Mouse (Mus musculus): ENCODE results near the gene Svep1. TPM values are rescaled to one million over a fixed set of nuclear protein-coding genes. Genes with fewer than 3 reads are reported as not detected.

Gene Svep1
- polyA plus RNA-seq, 1 experiment from 2014 or later = 10.9 TPM

DNA sequence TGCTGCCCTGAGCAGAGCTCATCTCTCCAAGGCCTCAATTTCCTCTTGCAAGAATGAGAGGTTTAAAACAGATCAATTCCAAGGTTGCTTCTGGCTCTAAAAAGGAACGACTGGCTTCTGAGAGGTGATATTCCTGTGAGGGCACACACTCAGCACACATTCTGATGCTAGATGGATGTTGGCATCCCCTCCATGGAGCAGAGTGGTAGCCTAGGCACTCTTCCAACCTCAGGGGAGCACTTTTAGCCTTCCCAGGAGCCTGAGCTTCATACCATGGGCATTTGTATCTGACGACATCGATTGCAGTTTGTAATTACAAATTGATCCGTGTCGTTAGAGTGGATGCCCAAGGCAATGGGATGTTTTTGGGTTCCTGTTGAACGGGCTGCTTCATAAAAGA lies 33.3 kb downstream of the Svep1 start:
- no peak for ATAC-seq (ENCODE audit: insufficient number of reproducible peaks, low FRiP score, low TSS enrichment, low read depth)

DNA sequence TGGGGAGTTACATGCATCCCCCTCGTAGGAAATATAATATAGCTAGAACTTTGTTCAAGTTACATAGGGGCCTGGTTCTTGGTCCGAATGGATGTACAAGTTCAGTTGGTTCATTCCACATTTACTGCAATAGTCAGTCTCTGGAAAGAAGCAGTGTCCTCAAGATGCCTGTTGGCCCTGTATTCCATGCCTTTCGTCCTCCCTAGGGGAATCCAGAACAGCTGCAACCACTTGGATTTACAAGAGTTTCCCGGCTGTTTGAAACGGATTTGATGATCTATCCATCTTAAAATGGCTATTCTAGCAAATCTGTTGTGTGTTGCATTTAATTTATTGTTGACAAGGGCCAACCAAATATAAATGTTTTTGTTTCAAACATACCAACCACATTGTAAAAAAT lies 36.2 kb downstream of the Svep1 start:
- Histone ChIP-seq H3K9ac (no peak overlapping the region), H3K27ac (replicated peaks) (peak overlapping the region; percentile 11; the same call in 1 of the 2 replicates), H3K36me3 (no peaks in the 10 kb centered on the region), H3K9me3 (replicated peaks) (no peaks in the 10 kb centered on the region), H3K4me2 (replicated peaks) (no peak overlapping the region), H3K27me3 (no peaks in the 10 kb centered on the region), H3K4me3 (replicated peaks) (no peak overlapping the region), H3K4me1 (0 out of 2 replicates have a peak, but pooled peaks cover 3% of the 10 kb centered on the region)
- no peak for ATAC-seq (ENCODE audit: insufficient number of reproducible peaks, low FRiP score, low TSS enrichment, low read depth)
- 38% methylated on average over 5 of the region's 5 CpGs for WGBS

More for the DNA sequence above, 33.3 kb downstream of the Svep1 start:
- no peak overlapping the region for H3K4me2 ChIP-seq (replicated peaks)
- H3K9me3 ChIP-seq (replicated peaks) = no peaks in the 10 kb centered on the region
- no peaks in the 10 kb centered on the region for H3K27me3 ChIP-seq
- H3K9ac ChIP-seq = no peak overlapping the region
- H3K27ac ChIP-seq (replicated peaks) = no peak overlapping the region
- no peak overlapping the region for H3K4me3 ChIP-seq (replicated peaks)
- 52% methylated on average over 6 of the region's 6 CpGs for WGBS
- H3K36me3 ChIP-seq = peaks cover 7% of the 10 kb centered on the region; the same call in 1 of the 2 replicates
- 0 out of 2 replicates have a peak, but pooled peaks cover 3% of the 10 kb centered on the region for H3K4me1 ChIP-seq

DNA sequence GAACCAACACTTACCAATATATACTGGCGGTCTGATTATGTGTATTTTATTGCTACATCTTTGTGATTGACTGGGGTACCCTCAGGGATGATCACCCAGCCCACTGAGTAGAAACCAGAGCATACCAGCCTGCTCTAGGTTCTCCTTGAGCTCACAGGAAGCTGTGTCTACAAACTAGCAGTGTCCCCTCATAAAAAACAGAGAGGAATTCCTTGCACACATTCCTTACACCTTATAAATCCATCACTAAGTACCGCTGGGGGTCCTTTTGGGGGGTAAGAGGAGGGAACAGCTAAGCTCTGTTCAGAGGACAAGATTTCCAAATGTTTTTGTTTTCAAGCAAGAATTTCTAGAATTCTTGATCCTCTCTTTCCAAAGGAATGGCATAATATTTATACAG lies 36.7 kb downstream of the Svep1 start:
- Histone ChIP-seq H3K9ac (no peak overlapping the region), H3K27me3 (no peaks in the 10 kb centered on the region), H3K4me2 (replicated peaks) (no peak overlapping the region), H3K9me3 (replicated peaks) (no peaks in the 10 kb centered on the region), H3K4me1 (0 out of 2 replicates have a peak, but pooled peaks cover 3% of the 10 kb centered on the region), H3K36me3 (no peaks in the 10 kb centered on the region), H3K27ac (replicated peaks) (peak overlapping the region; percentile 11; the same call in 1 of the 2 replicates), H3K4me3 (replicated peaks) (no peak overlapping the region)
- WGBS = 67% methylated on average over 2 of the region's 2 CpGs
- no peak for ATAC-seq (ENCODE audit: insufficient number of reproducible peaks, low FRiP score, low TSS enrichment, low read depth)

DNA sequence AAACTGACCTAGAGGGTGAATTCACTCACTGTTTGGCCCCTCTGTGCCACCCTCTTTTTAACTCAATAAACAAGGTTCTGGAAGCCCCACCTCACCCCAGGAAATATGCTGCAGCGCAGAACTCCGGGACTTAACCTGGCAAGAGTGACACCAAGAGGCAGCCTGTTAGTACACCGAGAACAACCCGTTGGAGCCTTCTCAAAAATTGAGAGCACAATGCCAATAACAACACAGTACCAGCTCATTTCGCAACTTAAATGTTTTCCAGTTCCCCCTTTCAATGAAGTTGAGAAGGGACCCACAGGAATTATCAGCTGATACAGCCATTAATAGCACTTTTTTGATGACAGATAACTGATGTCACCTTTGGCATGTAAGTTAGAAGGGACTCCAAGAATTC lies 38.3 kb downstream of the Svep1 start:
- Histone ChIP-seq H3K36me3 (no peaks in the 10 kb centered on the region), H3K4me1 (0 out of 2 replicates have a peak, but pooled peaks cover 3% of the 10 kb centered on the region), H3K27me3 (no peaks in the 10 kb centered on the region), H3K4me3 (replicated peaks) (no peak overlapping the region), H3K9me3 (replicated peaks) (no peaks in the 10 kb centered on the region), H3K4me2 (replicated peaks) (no peak overlapping the region), H3K9ac (no peak overlapping the region), H3K27ac (replicated peaks) (no peak overlapping the region)
- WGBS = 72% methylated on average over 5 of the region's 5 CpGs
- ATAC-seq (ENCODE audit: insufficient number of reproducible peaks, low FRiP score, low TSS enrichment, low read depth) = no peak

DNA sequence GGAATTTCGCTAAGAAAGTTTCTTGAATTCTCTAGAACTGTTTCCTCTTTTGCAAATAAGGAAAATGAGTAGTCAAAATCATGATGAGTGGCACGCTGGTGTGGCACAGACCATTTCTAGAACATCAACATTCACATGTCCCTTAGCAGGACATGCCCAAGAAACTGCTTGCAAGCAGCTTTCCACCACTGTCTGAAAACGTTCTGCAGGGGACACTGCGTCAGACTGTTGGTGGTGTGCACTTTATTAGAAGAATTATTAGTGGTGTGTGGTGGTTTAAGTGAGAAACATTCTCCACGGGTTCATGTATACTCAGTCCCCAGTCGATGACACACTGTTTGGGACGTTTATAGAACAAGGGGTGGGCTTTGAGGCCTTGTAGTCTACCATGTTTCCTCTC lies 40.9 kb downstream of the Svep1 start:
- Histone ChIP-seq H3K9ac (no peak overlapping the region), H3K4me2 (replicated peaks) (no peak overlapping the region), H3K27me3 (no peaks in the 10 kb centered on the region), H3K4me3 (replicated peaks) (no peak overlapping the region), H3K9me3 (replicated peaks) (no peaks in the 10 kb centered on the region), H3K27ac (replicated peaks) (no peak overlapping the region), H3K4me1 (0 out of 2 replicates have a peak, but pooled peaks cover 3% of the 10 kb centered on the region), H3K36me3 (no peaks in the 10 kb centered on the region)
- 76% methylated on average over 7 of the region's 7 CpGs for WGBS
- ATAC-seq (ENCODE audit: insufficient number of reproducible peaks, low FRiP score, low TSS enrichment, low read depth) = no peak

DNA sequence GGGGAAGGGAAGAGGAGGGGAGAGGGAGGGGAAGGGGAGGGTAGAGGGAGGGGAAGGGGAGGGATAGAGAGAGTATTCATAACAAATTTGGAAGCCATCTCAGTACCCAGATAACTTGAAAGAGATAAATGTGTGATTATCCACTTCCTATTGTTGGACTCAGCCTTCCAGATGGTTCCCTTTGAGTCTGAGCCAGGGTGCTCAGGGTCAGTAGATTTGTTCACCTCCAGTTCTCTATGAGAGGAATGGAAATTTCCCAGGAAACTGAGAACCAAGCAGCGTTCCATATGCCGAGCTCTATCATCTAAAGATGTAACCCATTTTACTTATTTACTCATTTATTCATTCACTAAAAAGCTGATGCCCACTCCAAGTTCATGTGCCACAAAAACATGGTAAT lies 44.8 kb downstream of the Svep1 start:
- WGBS = 74% methylated on average over 2 of the region's 2 CpGs
- H3K27me3 ChIP-seq = no peaks in the 10 kb centered on the region
- H3K9me3 ChIP-seq (replicated peaks) = no peaks in the 10 kb centered on the region
- H3K27ac ChIP-seq (replicated peaks) = no peak overlapping the region
- H3K4me1 ChIP-seq = no peaks in the 10 kb centered on the region
- H3K9ac ChIP-seq = no peak overlapping the region
- H3K4me3 ChIP-seq (replicated peaks) = no peak overlapping the region
- no peak overlapping the region for H3K4me2 ChIP-seq (replicated peaks)
- ATAC-seq (ENCODE audit: insufficient number of reproducible peaks, low FRiP score, low TSS enrichment, low read depth) = no peak
- no peaks in the 10 kb centered on the region for H3K36me3 ChIP-seq

DNA sequence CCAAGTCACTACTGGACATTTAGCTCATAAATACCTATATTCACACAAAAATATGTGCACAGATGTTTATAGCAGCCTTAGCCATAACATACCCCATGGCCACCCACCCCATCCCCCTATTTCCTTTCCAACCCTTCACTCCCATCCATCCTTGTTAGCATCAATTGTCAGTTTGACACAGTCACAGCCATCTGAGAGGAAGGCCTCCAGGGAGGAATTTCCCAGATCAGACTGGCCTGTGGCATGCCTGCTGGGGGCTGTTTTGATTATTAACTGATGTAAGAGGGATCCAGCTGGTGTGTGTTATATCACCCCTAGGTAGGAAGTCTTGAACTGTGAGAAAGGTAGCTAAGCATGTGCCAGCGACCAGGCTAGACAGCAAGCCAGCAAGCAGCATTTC lies 47.1 kb downstream of the Svep1 start:
- H3K4me2 ChIP-seq (replicated peaks) = no peak overlapping the region
- no peak for ATAC-seq (ENCODE audit: insufficient number of reproducible peaks, low FRiP score, low TSS enrichment, low read depth)
- H3K4me3 ChIP-seq (replicated peaks) = no peak overlapping the region
- no peaks in the 10 kb centered on the region for H3K27me3 ChIP-seq
- 30% methylated on average over 1 of the region's 1 CpGs for WGBS
- H3K36me3 ChIP-seq = no peaks in the 10 kb centered on the region
- no peaks in the 10 kb centered on the region for H3K4me1 ChIP-seq
- H3K9me3 ChIP-seq (replicated peaks) = no peaks in the 10 kb centered on the region
- H3K27ac ChIP-seq (replicated peaks) = no peak overlapping the region
- H3K9ac ChIP-seq = no peak overlapping the region

DNA sequence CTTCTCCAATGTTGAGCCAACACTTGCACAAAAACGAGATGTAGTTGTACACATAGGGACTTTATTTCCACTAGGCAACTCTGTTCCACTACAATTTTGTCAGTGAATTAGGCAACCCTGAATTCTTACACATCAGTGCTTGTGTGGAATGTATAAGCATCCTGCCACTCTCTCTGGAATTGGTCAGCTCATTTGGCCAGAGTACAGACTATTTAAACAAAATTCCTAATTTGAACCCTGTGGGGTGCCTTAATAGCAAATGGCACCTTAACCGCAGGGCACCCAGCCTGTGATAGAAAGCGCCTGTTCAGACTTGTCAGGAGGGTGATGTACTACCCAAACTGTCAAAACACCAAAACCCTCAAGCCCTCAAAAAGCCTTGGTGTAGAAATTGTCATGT lies 56.4 kb downstream of the Svep1 start:
- Histone ChIP-seq H3K27ac (replicated peaks) (no peak overlapping the region), H3K27me3 (no peaks in the 10 kb centered on the region), H3K4me3 (replicated peaks) (no peak overlapping the region), H3K36me3 (no peaks in the 10 kb centered on the region), H3K9me3 (replicated peaks) (no peaks in the 10 kb centered on the region), H3K4me2 (replicated peaks) (no peak overlapping the region), H3K4me1 (no peaks in the 10 kb centered on the region), H3K9ac (no peak overlapping the region)
- WGBS = 57% methylated on average over 3 of the region's 3 CpGs
- no peak for ATAC-seq (ENCODE audit: insufficient number of reproducible peaks, low FRiP score, low TSS enrichment, low read depth)

DNA sequence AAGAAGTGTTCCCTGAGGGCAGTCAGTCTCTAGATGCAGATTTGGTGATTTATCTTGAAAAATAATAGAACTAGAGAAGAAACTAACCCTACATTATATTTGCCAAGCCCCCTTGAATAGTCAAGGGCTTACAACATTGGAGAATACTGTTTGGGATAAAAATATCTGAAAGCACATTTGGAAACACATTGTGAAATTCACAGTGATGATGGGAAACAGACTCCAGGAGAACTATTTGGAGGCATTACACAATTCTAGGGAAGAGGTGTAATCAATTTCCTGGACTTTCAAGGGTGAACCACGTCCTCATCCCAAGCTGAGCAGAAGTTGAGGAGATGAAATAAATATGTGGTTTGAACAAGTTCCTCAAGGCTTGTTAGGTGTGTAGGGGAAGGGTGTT lies 57.5 kb downstream of the Svep1 start:
- no peaks in the 10 kb centered on the region for H3K27me3 ChIP-seq
- no peak overlapping the region for H3K4me3 ChIP-seq (replicated peaks)
- no peak overlapping the region for H3K4me2 ChIP-seq (replicated peaks)
- H3K9me3 ChIP-seq (replicated peaks) = no peaks in the 10 kb centered on the region
- no peak overlapping the region for H3K27ac ChIP-seq (replicated peaks)
- WGBS = 35% methylated on average over 1 of the region's 1 CpGs
- no peaks in the 10 kb centered on the region for H3K4me1 ChIP-seq
- H3K36me3 ChIP-seq = no peaks in the 10 kb centered on the region
- no peak for ATAC-seq (ENCODE audit: insufficient number of reproducible peaks, low FRiP score, low TSS enrichment, low read depth)
- no peak overlapping the region for H3K9ac ChIP-seq

DNA sequence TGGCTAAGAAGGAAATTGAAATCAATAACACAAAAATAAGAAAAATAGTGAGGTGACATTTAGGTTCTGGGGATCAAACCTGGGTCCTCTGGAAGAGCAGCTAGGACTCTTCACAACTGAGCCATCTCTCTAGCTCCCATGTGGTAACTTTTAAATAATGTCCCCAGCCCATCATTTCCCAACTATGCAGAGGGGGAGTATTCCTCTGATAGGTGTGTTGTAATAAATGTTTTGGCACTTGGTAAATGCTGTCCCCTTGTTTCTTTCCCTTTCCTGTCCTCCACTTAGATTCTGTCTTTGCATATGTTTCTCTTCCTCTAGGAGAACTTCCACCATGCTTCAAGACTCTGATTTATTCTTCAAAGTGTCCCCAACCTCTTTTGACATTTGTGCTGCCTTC lies 58.1 kb downstream of the Svep1 start:
- no peak overlapping the region for H3K9ac ChIP-seq
- no peaks in the 10 kb centered on the region for H3K36me3 ChIP-seq
- H3K4me3 ChIP-seq (replicated peaks) = no peak overlapping the region
- H3K4me2 ChIP-seq (replicated peaks) = no peak overlapping the region
- H3K9me3 ChIP-seq (replicated peaks) = no peaks in the 10 kb centered on the region
- no peaks in the 10 kb centered on the region for H3K4me1 ChIP-seq
- no peak overlapping the region for H3K27ac ChIP-seq (replicated peaks)
- ATAC-seq (ENCODE audit: insufficient number of reproducible peaks, low FRiP score, low TSS enrichment, low read depth) = no peak
- no peaks in the 10 kb centered on the region for H3K27me3 ChIP-seq

DNA sequence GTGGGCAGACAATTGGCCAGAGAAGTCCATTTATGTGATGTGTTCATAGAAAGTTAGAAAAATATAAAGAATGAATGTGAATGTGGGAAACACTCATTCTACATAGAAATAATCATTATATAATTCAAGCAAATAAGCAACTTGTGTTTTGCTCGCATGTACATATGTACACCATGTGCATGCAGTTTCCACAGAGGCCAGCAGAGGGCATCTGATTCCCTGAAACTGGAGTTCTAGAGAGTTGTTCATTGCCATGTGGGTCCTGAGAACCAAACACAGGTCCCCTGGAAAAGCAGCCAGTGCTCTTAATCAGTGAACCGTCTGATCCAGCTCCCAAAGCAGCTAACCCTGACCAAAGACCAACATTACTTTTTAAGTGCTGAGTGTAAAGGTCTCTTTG lies 60.0 kb downstream of the Svep1 start:
- Histone ChIP-seq H3K9ac (no peak overlapping the region), H3K9me3 (replicated peaks) (no peaks in the 10 kb centered on the region), H3K4me3 (replicated peaks) (no peak overlapping the region), H3K36me3 (no peaks in the 10 kb centered on the region), H3K4me1 (no peaks in the 10 kb centered on the region), H3K27me3 (no peaks in the 10 kb centered on the region), H3K4me2 (replicated peaks) (no peak overlapping the region), H3K27ac (replicated peaks) (no peak overlapping the region)
- ATAC-seq (ENCODE audit: insufficient number of reproducible peaks, low FRiP score, low TSS enrichment, low read depth) = no peak
- 90% methylated on average over 2 of the region's 2 CpGs for WGBS

DNA sequence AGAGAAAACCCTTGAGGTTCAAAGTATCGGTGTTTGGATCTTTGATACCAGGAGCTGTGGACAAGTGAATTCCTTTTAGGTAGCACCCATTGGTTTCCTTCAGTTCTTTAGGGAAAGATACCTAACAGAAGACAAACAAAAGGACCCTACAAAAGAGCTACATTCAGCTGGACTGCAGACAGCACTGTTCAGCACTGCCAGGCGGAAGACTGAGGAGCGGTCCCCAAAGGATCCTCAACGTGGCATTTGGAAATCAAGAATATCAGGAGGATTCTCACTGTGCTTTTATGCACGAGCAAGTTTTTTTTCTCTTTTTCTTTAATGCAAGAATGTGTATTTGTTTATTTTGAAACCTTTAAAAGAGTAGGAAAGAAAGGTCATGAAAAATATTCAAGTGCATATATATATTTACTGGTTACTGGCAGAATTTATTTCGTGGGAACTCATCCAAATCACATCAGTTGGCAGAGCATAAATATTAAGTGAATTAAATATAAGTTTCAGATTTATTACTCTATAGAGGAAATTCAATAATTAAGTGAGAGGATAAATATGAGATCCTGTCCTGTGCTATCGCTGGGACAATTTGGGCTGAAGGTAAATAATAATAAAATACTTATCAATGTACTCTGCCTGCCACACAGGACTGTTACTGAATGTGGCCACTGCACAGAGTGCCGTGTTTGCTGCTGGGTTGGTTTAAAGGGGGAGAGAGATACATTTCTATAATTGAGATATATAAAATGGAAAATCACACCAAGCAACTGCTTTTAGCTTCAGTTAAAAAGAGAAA lies 66.7 kb downstream of the Svep1 start:
- H3K27me3 ChIP-seq = no peaks in the 10 kb centered on the region
- no peaks in the 10 kb centered on the region for H3K9me3 ChIP-seq (replicated peaks)
- no peak for ATAC-seq (ENCODE audit: insufficient number of reproducible peaks, low FRiP score, low TSS enrichment, low read depth)
- H3K4me1 ChIP-seq = no peaks in the 10 kb centered on the region
- no peak overlapping the region for H3K4me3 ChIP-seq (replicated peaks)
- 0 out of 2 replicates have a peak, but pooled peaks cover 4% of the 10 kb centered on the region for H3K36me3 ChIP-seq
- no peak overlapping the region for H3K9ac ChIP-seq
- 77% methylated on average over 8 of the region's 8 CpGs for WGBS
- no peak overlapping the region for H3K4me2 ChIP-seq (replicated peaks)
- H3K27ac ChIP-seq (replicated peaks) = no peak overlapping the region
